8 mouse cellular contexts compared by ENCODE assay signal in genomic region chr3:116860333-116861222, GRCm38 (mm10). TPM values are rescaled to one million over a fixed set of nuclear protein-coding genes. Genes with fewer than 3 reads are reported as not detected.
DNase-seq lines count a peak whose midpoint lies in the region; ATAC-seq and TF ChIP-seq lines count a peak whose summit lies in the region.

No protein-coding gene starts in this region.

- peak; percentile 60 for DNase-seq in heart, embryonic 10.5 days (ENCODE audit: low spot score)
- DNase-seq in heart, adult 18-20 months, result no peak
- no peak for DNase-seq in ES-E14 (ENCODE audit: low read depth, low spot score)
- DNase-seq in heart, postnatal 0 days (ENCODE audit: low spot score), result no peak
- DNase-seq in left cerebral cortex, postnatal 14 days (ENCODE audit: low spot score in 2 of 2), result no peak
- no peak for DNase-seq in embryo, embryonic 10.5 days (ENCODE audit: low spot score)

- no peaks in the 10 kb centered on the region for H3K27me3 ChIP-seq in heart, embryonic 10.5 days (ENCODE audit: insufficient read depth, poor library complexity, severe bottlenecking)
- H3K27me3 ChIP-seq in heart, postnatal 0 days (ENCODE audit: control insufficient read depth, insufficient read depth, low read length), result no peaks in the 10 kb centered on the region

- peak overlapping the region; percentile 83; the same call in 1 of the 2 replicates for H3K9ac ChIP-seq in ES-E14 (ENCODE audit: insufficient read depth, low read depth, low read length, poor library complexity, severe bottlenecking)
- H3K9ac ChIP-seq in heart, postnatal 0 days (replicated peaks; ENCODE audit: low read depth, low read length), result peak overlapping the region; percentile 59; the same call in 1 of the 2 replicates

- no peaks in the 10 kb centered on the region for H3K36me3 ChIP-seq in heart, embryonic 10.5 days
- no peaks in the 10 kb centered on the region for H3K36me3 ChIP-seq in ES-E14 (ENCODE audit: control insufficient read depth, insufficient read depth, low read length, poor library complexity, severe bottlenecking)
- no peaks in the 10 kb centered on the region for H3K36me3 ChIP-seq in heart, postnatal 0 days (replicated peaks; ENCODE audit: control insufficient read depth, insufficient read depth, low read length)
- H3K36me3 ChIP-seq in macrophage (ENCODE audit: inconsistent target), result no peaks in the 10 kb centered on the region

- H3K27ac ChIP-seq in heart, embryonic 10.5 days, result peak overlapping the region; percentile 87; the same call in 1 of the 2 replicates
- H3K27ac ChIP-seq in ES-E14 (ENCODE audit: insufficient read depth, low read depth, low read length, poor library complexity, severe bottlenecking) (peak overlapping the region; percentile 89; the same call in 1 of the 2 replicates), macrophage (peak overlapping the region; percentile 94)
- no peak overlapping the region for H3K27ac ChIP-seq in heart, postnatal 0 days (ENCODE audit: low read depth)

- intact Hi-C loops in left cerebral cortex, postnatal 14 days (cut with DNase I), result no loop called here

- 0 out of 2 replicates have a peak, but pooled peaks have one; percentile 12 for ATAC-seq in heart, postnatal 0 days (ENCODE audit: insufficient read depth, low read depth)
- no peak for ATAC-seq in CD4-positive, CD25-positive, alpha-beta regulatory T cell, adult 4 months

- peak overlapping the region; percentile 95 for H3K4me2 ChIP-seq in heart, postnatal 0 days (ENCODE audit: low read depth, low read length)

- H3K4me3 ChIP-seq in heart, embryonic 10.5 days, result peak overlapping the region; percentile 68
- H3K4me3 ChIP-seq in ES-E14 (ENCODE audit: insufficient read depth in 1 of 2, low read depth in 1 of 2, low read length in 2 of 2, poor library complexity in 1 of 2, severe bottlenecking in 1 of 2) (peak overlapping the region; percentile 61 to 73), macrophage (ENCODE audit: inconsistent target) (peak overlapping the region; percentile 70)
- peak overlapping the region; percentile 62 for H3K4me3 ChIP-seq in heart, postnatal 0 days (ENCODE audit: low read depth, low read length)

- peaks cover 46% of the 10 kb centered on the region for H3K79me2 ChIP-seq in macrophage (ENCODE audit: inconsistent target)

- no peak for TF ChIP-seq EP300 in heart, postnatal 0 days (IDR thresholded peaks at IDR 0.05; ENCODE audit: low read depth)

- in situ Hi-C loops in ES-E14 (cut with MboI; ENCODE audit: low sequenced_read_pairs in 2 of 2, unreplicated experiment in 2 of 2), result no loop called here

- TF ChIP-seq CTCF in heart, postnatal 0 days (IDR thresholded peaks at IDR 0.05; ENCODE audit: low read depth), result no peak

- H3K9me3 ChIP-seq in heart, embryonic 10.5 days, result no peaks in the 10 kb centered on the region
- no peaks in the 10 kb centered on the region for H3K9me3 ChIP-seq in ES-E14 (ENCODE audit: control insufficient read depth, insufficient read depth, low read depth, low read length)
- H3K9me3 ChIP-seq in heart, postnatal 0 days (replicated peaks; ENCODE audit: control insufficient read depth, low read length), result no peaks in the 10 kb centered on the region

- 56% methylated on average over 19 of the region's 19 CpGs for WGBS in heart, embryonic 10.5 days
- WGBS in heart, postnatal 0 days, result 52% methylated on average over 19 of the region's 19 CpGs
- 9% methylated on average over 18 of the region's 19 CpGs for WGBS in macrophage (ENCODE audit: missing documents)

- 0 out of 2 replicates have a peak, but pooled peaks cover 5% of the 10 kb centered on the region for H3K4me1 ChIP-seq in heart, embryonic 10.5 days
- H3K4me1 ChIP-seq in ES-E14 (ENCODE audit: control insufficient read depth in 2 of 2, insufficient read depth in 2 of 2, low read length in 2 of 2, poor library complexity in 1 of 2), result peaks cover 7 to 14% of the 10 kb centered on the region in 2 experiments
- peaks cover 3% of the 10 kb centered on the region; the same call in 1 of the 2 replicates for H3K4me1 ChIP-seq in heart, postnatal 0 days (ENCODE audit: control insufficient read depth, insufficient read depth)

TF ChIP-seq in ES-E14, 5 proteins besides CTCF, POLR2A, EP300 and RAD21:
- TF ChIP-seq ZNF384 (IDR thresholded peaks at IDR 0.05; ENCODE audit: low read depth, low read length) (no peak), CHD2 (IDR thresholded peaks at IDR 0.05; ENCODE audit: low read depth, low read length) (no peak), HCFC1 (IDR thresholded peaks at IDR 0.05; ENCODE audit: borderline replicate concordance, insufficient read depth, low read length) (no peak), ZC3H11A (IDR thresholded peaks at IDR 0.05; ENCODE audit: borderline replicate concordance, low read depth, low read length) (no peak), MAFK (IDR thresholded peaks at IDR 0.05; ENCODE audit: insufficient read depth, low read depth, low read length) (no peak)

RNA-seq across cellular contexts. Expression of gene Frrs1, which starts 1.3 kb away (rescaled TPM):
- polyA plus RNA-seq in heart, embryonic 10.5 days (2016; fragmentation: Nextera tagmentation; extraction: Ambion mirVana), result 24.8 and 32.7 TPM in 2 replicates
- 1 to 10 TPM; 2.6 to 4.8 TPM for total RNA-seq in heart, adult 18-20 months (2021)
- 69.3 and 108 TPM in 2 replicates for total RNA-seq in ES-E14 (2012; rRNA removed)
- 3.2 and 4.4 TPM in 2 replicates for total RNA-seq in heart, postnatal 0 days (2014; rRNA removed; ENCODE audit: low replicate concordance)
- 9.8 and 9.9 TPM in 2 replicates for polyA plus RNA-seq in heart, postnatal 0 days (2015; fragmentation: Nextera tagmentation; extraction: Ambion mirVana)
- total RNA-seq in macrophage (2018; cell fraction: chromatin; rRNA removed), result 100 to 1,000 TPM in 19 of 26 experiments, 10 to 100 TPM in 7; 47.7 to 195 (median 122) TPM
- total RNA-seq in macrophage (2018; cell fraction: cytosol; rRNA removed), result 10 to 100 TPM; 25.5 to 51.7 (median 37.0) TPM
- total RNA-seq in macrophage (2018; cell fraction: nucleus; rRNA removed), result 100 to 1,000 TPM in 13 of 26 experiments, 10 to 100 TPM in 13; 47.4 to 175 (median 102) TPM
- 36.7 to 47.0 TPM (median 44.3 TPM) in 3 replicates for polyA plus RNA-seq in macrophage (2018)
- polyA plus RNA-seq in CD4-positive, CD25-positive, alpha-beta regulatory T cell, adult 4 months (2017; shearing (Covaris generic)), result 10 to 100 TPM; 39.8 to 46.7 TPM
- total RNA-seq in left cerebral cortex, postnatal 14 days (2021), result 1 to 10 TPM; 1.5 to 2.3 TPM

RNA-seq across cellular contexts. Expression of gene Agl, which starts 52.6 kb away (rescaled TPM):
- 30.7 and 47.2 TPM in 2 replicates for polyA plus RNA-seq in heart, embryonic 10.5 days (2016; fragmentation: Nextera tagmentation; extraction: Ambion mirVana)
- 100 to 1,000 TPM; 189 to 193 TPM for total RNA-seq in heart, adult 18-20 months (2021)
- 5.6 and 5.7 TPM in 2 replicates for total RNA-seq in ES-E14 (2012; rRNA removed)
- 241 and 242 TPM in 2 replicates for total RNA-seq in heart, postnatal 0 days (2014; rRNA removed; ENCODE audit: low replicate concordance)
- 69.0 and 75.0 TPM in 2 replicates for polyA plus RNA-seq in heart, postnatal 0 days (2015; fragmentation: Nextera tagmentation; extraction: Ambion mirVana)
- total RNA-seq in macrophage (2018; cell fraction: chromatin; rRNA removed), result 10 to 100 TPM in 22 of 26 experiments, 1 to 10 TPM in 4; 4.5 to 80.1 (median 41.3) TPM
- 10 to 100 TPM in 24 of 26 experiments, 1 to 10 TPM in 2; 9.0 to 22.3 (median 15.1) TPM for total RNA-seq in macrophage (2018; cell fraction: cytosol; rRNA removed)
- total RNA-seq in macrophage (2018; cell fraction: nucleus; rRNA removed), result 10 to 100 TPM in 22 of 26 experiments, 1 to 10 TPM in 4; 8.2 to 59.7 (median 24.9) TPM
- polyA plus RNA-seq in macrophage (2018), result 13.0 to 14.4 TPM (median 13.4 TPM) in 3 replicates
- polyA plus RNA-seq in CD4-positive, CD25-positive, alpha-beta regulatory T cell, adult 4 months (2017; shearing (Covaris generic)), result 1 to 10 TPM; 2.5 to 3.5 TPM
- total RNA-seq in left cerebral cortex, postnatal 14 days (2021), result 10 to 100 TPM; 23.7 to 26.0 TPM

Comparison
In these comparisons a context has a peak if more than half of its experiments do, and no peak if none do; other contexts are left out.
1. RNA of gene Frrs1, which starts 1.3 kb away (total RNA-seq): 69.3 to 108 TPM in ES-E14; 2.6 to 4.8 TPM in heart, adult 18-20 months, 3.2 to 4.4 TPM in heart, postnatal 0 days and 1.5 to 2.3 TPM in left cerebral cortex, postnatal 14 days; every median in the first group is over 10 times any median in the second.
2. Peak in every context shown above with its lines, with median percentiles within 50 percentile points of each other: H3K4me3 ChIP-seq.